Comparison of ENCODE assay signal across 16 mouse cellular contexts in genomic region chr6:66272216-66272615, GRCm38 (mm10).
DNase-seq lines count a peak whose midpoint lies in the region; ATAC-seq and TF ChIP-seq lines count a peak whose summit lies in the region.
"Had no signal": no experiment of that assay in that cellular context is flagged by ENCODE, and none has a peak within 500 bp of the region (broad histone marks: within the 10 kb centered on the region; RNA-seq: fewer than 3 reads in every experiment).

No protein-coding gene starts in this region.

- H3K27ac ChIP-seq in heart, embryonic 12.5 days (ENCODE audit: poor library complexity, severe bottlenecking), result no peak overlapping the region
- H3K27ac ChIP-seq in liver, embryonic 11.5 days (ENCODE audit: low read depth, low read length), result peak overlapping the region; percentile 72; the same call in 1 of the 2 replicates
- no peak overlapping the region for H3K27ac ChIP-seq in intestine, postnatal 0 days (ENCODE audit: low read depth, low read length)
- H3K27ac ChIP-seq: embryonic facial prominence, embryonic 12.5 days; forebrain, embryonic 12.5 days; hindbrain, embryonic 10.5 days had no signal

- H3K4me1 ChIP-seq in heart, embryonic 12.5 days (replicated peaks), result peaks cover 9% of the 10 kb centered on the region
- peaks cover 21% of the 10 kb centered on the region for H3K4me1 ChIP-seq in liver, embryonic 11.5 days (replicated peaks; ENCODE audit: control insufficient read depth, insufficient read depth, low read length)
- H3K4me1 ChIP-seq in intestine, postnatal 0 days (replicated peaks; ENCODE audit: control insufficient read depth, insufficient read depth, low read length), result no peaks in the 10 kb centered on the region
- H3K4me1 ChIP-seq: embryonic facial prominence, embryonic 12.5 days; forebrain, embryonic 12.5 days; hindbrain, embryonic 10.5 days had no signal

- peak; percentile 80; the same call in 1 of the 2 replicates for ATAC-seq in heart, embryonic 12.5 days (ENCODE audit: insufficient number of reproducible peaks, low FRiP score)
- ATAC-seq in liver, embryonic 11.5 days (replicated peaks; ENCODE audit: low FRiP score), result peak; percentile 84
- peak; percentile 98 for ATAC-seq in megakaryocyte-erythroid progenitor cell, adult 5-6 weeks (replicated peaks; ENCODE audit: low FRiP score, low TSS enrichment, poor library complexity, severe bottlenecking)
- ATAC-seq in intestine, postnatal 0 days, result no peak
- ATAC-seq: inflammation-experienced regulatory T-cells, adult 6 months had no signal

- WGBS in heart, embryonic 12.5 days, result 59% methylated on average over 2 of the region's 2 CpGs
- 47% methylated on average over 2 of the region's 2 CpGs for WGBS in liver, embryonic 11.5 days
- 60% methylated on average over 2 of the region's 2 CpGs for WGBS in intestine, postnatal 0 days

- no peak for DNase-seq in heart, adult 9 months (ENCODE audit: low spot score in 2 of 2)
- DNase-seq in lung, postnatal 36 days, result peak; percentile 17
- no peak for DNase-seq in lung, postnatal 4 days
- DNase-seq in liver, embryonic 11.5 days (ENCODE audit: low spot score), result no peak
- DNase-seq in urinary bladder, postnatal 14 days (ENCODE audit: low spot score), result no peak
- DNase-seq: adrenal gland, postnatal 14 days; B cell, adult 2 months; cerebellum, postnatal 25 days; left cerebral cortex, postnatal 4 days had no signal

- H3K27me3 ChIP-seq in heart, embryonic 12.5 days (replicated peaks), result no peaks in the 10 kb centered on the region
- no peaks in the 10 kb centered on the region for H3K27me3 ChIP-seq in liver, embryonic 11.5 days (replicated peaks; ENCODE audit: control insufficient read depth, insufficient read depth, low read length)
- no peaks in the 10 kb centered on the region for H3K27me3 ChIP-seq in intestine, postnatal 0 days (replicated peaks; ENCODE audit: control insufficient read depth, insufficient read depth, low read length)
- H3K27me3 ChIP-seq: embryonic facial prominence, embryonic 12.5 days; forebrain, embryonic 12.5 days had no signal

- TF ChIP-seq CTCF in intestine, postnatal 0 days (IDR thresholded peaks at IDR 0.05; ENCODE audit: low read depth), result no peak

- no peak overlapping the region for H3K9ac ChIP-seq in heart, embryonic 12.5 days
- no peak overlapping the region for H3K9ac ChIP-seq in liver, embryonic 11.5 days (ENCODE audit: low read depth, low read length)
- H3K9ac ChIP-seq in intestine, postnatal 0 days (ENCODE audit: low read depth, low read length), result no peak overlapping the region
- H3K9ac ChIP-seq: embryonic facial prominence, embryonic 12.5 days; forebrain, embryonic 12.5 days had no signal

- no peaks in the 10 kb centered on the region for H3K36me3 ChIP-seq in heart, embryonic 12.5 days
- no peaks in the 10 kb centered on the region for H3K36me3 ChIP-seq in liver, embryonic 11.5 days (ENCODE audit: control insufficient read depth, insufficient read depth, low read length)
- no peaks in the 10 kb centered on the region for H3K36me3 ChIP-seq in intestine, postnatal 0 days (ENCODE audit: control insufficient read depth, insufficient read depth)
- H3K36me3 ChIP-seq: embryonic facial prominence, embryonic 12.5 days; forebrain, embryonic 12.5 days; hindbrain, embryonic 10.5 days had no signal

- no peaks in the 10 kb centered on the region for H3K9me3 ChIP-seq in heart, embryonic 12.5 days (replicated peaks)
- H3K9me3 ChIP-seq in liver, embryonic 11.5 days (ENCODE audit: control insufficient read depth, low read length), result no peaks in the 10 kb centered on the region
- H3K9me3 ChIP-seq in intestine, postnatal 0 days (ENCODE audit: control insufficient read depth), result no peaks in the 10 kb centered on the region
- H3K9me3 ChIP-seq: embryonic facial prominence, embryonic 12.5 days; forebrain, embryonic 12.5 days; hindbrain, embryonic 10.5 days had no signal

- H3K4me2 ChIP-seq in heart, embryonic 12.5 days, result no peak overlapping the region
- peak overlapping the region; percentile 44 for H3K4me2 ChIP-seq in liver, embryonic 11.5 days
- no peak overlapping the region for H3K4me2 ChIP-seq in intestine, postnatal 0 days (replicated peaks; ENCODE audit: low read depth)
- H3K4me2 ChIP-seq: embryonic facial prominence, embryonic 12.5 days; forebrain, embryonic 12.5 days had no signal

- H3K4me3 ChIP-seq in heart, embryonic 12.5 days, result no peak overlapping the region
- no peak overlapping the region for H3K4me3 ChIP-seq in liver, embryonic 11.5 days (ENCODE audit: low read depth, low read length)
- H3K4me3 ChIP-seq in intestine, postnatal 0 days (ENCODE audit: low read depth, low read length), result no peak overlapping the region
- H3K4me3 ChIP-seq: embryonic facial prominence, embryonic 12.5 days; forebrain, embryonic 12.5 days; hindbrain, embryonic 10.5 days had no signal
